Mouse (Mus musculus) heart, embryonic 11.5 days (tissue): ENCODE data around the gene Pofut1. TPM values are rescaled to one million over a fixed set of nuclear protein-coding genes. Genes with fewer than 3 reads are reported as not detected.

ENCODE experiments used
- ATAC-seq: fragments of 200-750 bp; cut with Nextera tagmentation; replicated peaks from 2 replicates; pipeline ENCODE4 v1.8.0; 2017; ENCODE audit warnings: moderate library complexity; ENCODE audit not compliant: insufficient number of reproducible peaks, low FRiP score, low TSS enrichment
- H3K27ac ChIP-seq: fragments of 300-500 bp; sonication (generic); 2 replicates; pipeline ENCODE4 v1.5.1; 2014; ENCODE audit warnings: mild to moderate bottlenecking, low read depth, low read length
- H3K27me3 ChIP-seq: fragments of 300-500 bp; sonication (generic); 2 replicates; pipeline ENCODE4 v1.6.1; 2014; ENCODE audit warnings: mild to moderate bottlenecking, low read length, mixed read lengths; ENCODE audit not compliant: control insufficient read depth, insufficient read depth
- H3K36me3 ChIP-seq: fragments of 300-500 bp; sonication (generic); 2 replicates; pipeline ENCODE4 v1.6.1; 2014; ENCODE audit warnings: mild to moderate bottlenecking, low read length, moderate library complexity, mixed read lengths; ENCODE audit not compliant: control insufficient read depth, insufficient read depth
- H3K4me1 ChIP-seq: fragments of 300-500 bp; sonication (generic); 2 replicates; pipeline ENCODE4 v1.6.1; 2014; ENCODE audit warnings: low read length; ENCODE audit not compliant: control insufficient read depth, insufficient read depth
- H3K4me2 ChIP-seq: fragments of 300-500 bp; sonication (generic); 2 replicates; pipeline ENCODE4 v1.6.1; 2014; ENCODE audit warnings: mild to moderate bottlenecking, moderate library complexity
- H3K4me3 ChIP-seq: fragments of 300-500 bp; sonication (generic); 2 replicates; pipeline ENCODE4 v1.5.1; 2014; ENCODE audit warnings: low read depth, low read length
- H3K9ac ChIP-seq: fragments of 300-500 bp; sonication (generic); 2 replicates; pipeline ENCODE4 v1.6.1; 2014; ENCODE audit warnings: mild to moderate bottlenecking, low read depth, low read length, moderate library complexity
- H3K9me3 ChIP-seq: fragments of 300-500 bp; sonication (generic); replicated peaks from 2 replicates; pipeline ENCODE4 v1.6.1; 2016; ENCODE audit warnings: low read length; ENCODE audit not compliant: control insufficient read depth
- whole genome bisulfite sequencing: fragments of 180-500 bp; shearing (Covaris S2); extraction: QIAGEN DNeasy Blood & Tissue Kit; methylation state at CpG from one replicate; pipeline ENCODE4 v1.1.7; 2014; ENCODE audit not compliant: insufficient replicate concordance; 5-methylcytosine and 5-hydroxymethylcytosine counted together
- polyA plus RNA-seq: library from polyadenylated mRNA; unstranded; fragments of >200 nt; fragmentation: Nextera tagmentation; extraction: Ambion mirVana; gene quantifications from 2 replicates; pipeline ENCODE4 v1.2.1, GENCODE M21; 2014

Gene Pofut1
- polyA plus RNA-seq, 1 experiment from 2014 or later = 5.8 TPM

DNA sequence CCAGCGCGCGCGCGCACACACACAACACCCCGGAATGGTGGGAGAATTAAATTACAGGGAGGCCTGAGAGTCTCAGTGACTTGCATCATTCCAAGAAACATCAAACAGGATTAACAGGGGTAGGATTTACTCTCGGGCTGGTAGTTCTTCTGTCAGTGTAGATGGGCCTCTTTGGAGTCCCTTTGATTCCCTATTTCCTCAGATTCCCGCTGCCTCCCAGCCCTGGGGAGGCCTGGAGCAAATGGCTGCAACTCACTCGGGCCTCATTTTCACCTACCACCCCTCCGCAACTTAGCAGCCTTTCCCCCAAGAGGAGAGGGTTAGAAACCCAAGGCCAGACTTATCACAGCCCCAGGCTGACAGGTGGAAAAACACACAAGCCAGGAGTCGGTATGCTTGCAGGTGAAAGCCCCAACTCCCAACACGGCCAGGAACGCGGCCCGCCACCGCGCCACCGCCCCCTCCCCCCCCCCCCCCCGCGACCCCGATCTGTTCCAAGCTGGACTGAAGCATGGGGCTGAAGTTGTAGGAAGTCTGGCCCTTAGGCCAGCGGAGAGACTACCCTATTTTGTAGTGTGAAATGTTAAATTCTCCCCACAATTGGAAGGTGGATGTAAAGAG lies 1.4 kb upstream of the Pofut1 start:
- Histone ChIP-seq H3K36me3 (peaks cover 2% of the 10 kb centered on the region; the same call in 1 of the 2 replicates), H3K9ac (peak overlapping the region; percentile 99), H3K27ac (peak overlapping the region; percentile 98), H3K27me3 (no peaks in the 10 kb centered on the region), H3K9me3 (no peaks in the 10 kb centered on the region), H3K4me1 (peaks cover 35% of the 10 kb centered on the region), H3K4me3 (peak overlapping the region; percentile 99), H3K4me2 (peak overlapping the region; percentile 97)
- ATAC-seq = no peak
- WGBS = 5% methylated on average over 18 of the region's 22 CpGs

DNA sequence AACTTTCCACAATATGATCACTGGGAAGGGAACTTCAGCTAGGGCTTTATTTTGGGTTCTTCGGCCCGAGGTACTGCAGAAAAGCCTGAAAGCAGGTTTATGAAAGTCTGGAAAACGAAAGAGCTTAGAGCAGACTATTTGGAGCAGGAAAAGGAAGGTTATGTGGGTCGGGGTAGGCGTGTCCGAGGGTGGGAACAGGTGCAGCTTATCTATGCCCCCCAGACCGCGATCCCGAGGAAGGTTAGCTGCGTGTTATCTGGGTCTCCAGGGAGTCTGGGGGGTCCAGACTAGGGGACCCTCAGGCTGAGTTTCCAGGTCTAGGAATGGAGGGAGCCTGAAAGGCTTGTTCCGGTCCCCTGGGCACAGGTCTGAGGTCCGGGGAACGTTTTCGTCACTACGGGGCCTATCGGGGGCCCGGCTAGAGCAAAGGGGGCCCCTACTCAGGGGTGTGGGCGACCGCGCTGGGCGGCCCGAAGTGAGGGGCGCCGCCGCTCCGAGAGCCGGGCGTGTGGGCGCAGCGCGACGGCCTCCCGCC lies 565 bp upstream of the Pofut1 start:
- Histone ChIP-seq H3K9ac (peak overlapping the region; percentile 99), H3K4me2 (peak overlapping the region; percentile 97), H3K4me1 (peaks cover 35% of the 10 kb centered on the region), H3K36me3 (peaks cover 3% of the 10 kb centered on the region; the same call in 1 of the 2 replicates), H3K27me3 (no peaks in the 10 kb centered on the region), H3K27ac (peak overlapping the region; percentile 98), H3K4me3 (peak overlapping the region; percentile 99), H3K9me3 (no peaks in the 10 kb centered on the region)
- under 1% methylated on average over 22 of the region's 33 CpGs for WGBS
- peak; percentile 75 for ATAC-seq

DNA sequence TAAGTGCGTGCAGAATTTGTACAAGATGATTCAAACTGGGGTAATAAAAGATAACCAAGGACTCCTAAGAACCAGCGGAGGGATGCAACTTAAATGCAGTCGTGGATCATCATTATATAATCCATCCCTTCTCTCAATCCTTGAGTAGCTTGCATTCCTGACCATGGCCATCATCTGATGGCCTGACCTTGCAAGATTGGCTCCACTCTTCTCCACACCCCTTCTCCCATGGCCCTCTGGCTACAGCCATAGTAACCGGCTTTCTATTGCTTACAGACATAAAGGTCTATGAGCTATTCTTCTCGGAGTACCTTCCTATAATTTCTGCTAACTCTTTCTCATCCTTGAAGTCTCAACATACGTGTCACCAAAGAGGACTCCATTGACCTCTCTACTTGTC lies 823 bp downstream of the Pofut1 start:
- Histone ChIP-seq H3K27ac (no peak overlapping the region), H3K36me3 (peaks cover 3% of the 10 kb centered on the region; the same call in 1 of the 2 replicates)

DNA sequence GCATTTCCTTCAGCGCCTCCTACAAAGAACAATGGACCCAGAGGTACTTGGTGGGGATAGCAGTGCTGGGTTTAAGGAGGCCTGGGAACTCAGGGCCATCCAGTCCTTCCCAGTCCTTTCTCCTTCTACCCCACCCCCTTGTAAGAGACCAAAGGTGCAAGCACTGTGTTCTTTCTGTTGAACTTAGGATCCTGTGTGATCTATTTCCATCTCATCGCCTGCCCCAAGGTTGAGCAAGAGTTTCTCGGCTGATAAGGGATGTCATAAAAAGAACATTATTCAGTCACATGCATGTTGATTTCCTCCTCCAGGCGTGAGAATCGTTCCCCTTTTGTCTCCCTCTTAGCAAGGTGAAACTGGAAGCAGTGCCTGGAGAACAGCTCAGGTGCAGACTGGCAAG lies 8.4 kb downstream of the Pofut1 start:
- ATAC-seq = no peak
- Histone ChIP-seq H3K9me3 (no peaks in the 10 kb centered on the region), H3K4me3 (no peak overlapping the region), H3K4me1 (no peaks in the 10 kb centered on the region), H3K4me2 (no peak overlapping the region), H3K27ac (no peak overlapping the region), H3K27me3 (no peaks in the 10 kb centered on the region), H3K9ac (no peak overlapping the region), H3K36me3 (peaks cover 13% of the 10 kb centered on the region)
- 88% methylated on average over 5 of the region's 5 CpGs for WGBS

More for the DNA sequence above, 823 bp downstream of the Pofut1 start:
- peaks cover 33% of the 10 kb centered on the region for H3K4me1 ChIP-seq
- WGBS = 68% methylated on average over 6 of the region's 6 CpGs
- H3K4me2 ChIP-seq = peak overlapping the region; percentile 97
- peak overlapping the region; percentile 99 for H3K9ac ChIP-seq
- H3K27me3 ChIP-seq = no peaks in the 10 kb centered on the region
- H3K9me3 ChIP-seq = no peaks in the 10 kb centered on the region
- H3K4me3 ChIP-seq = peak overlapping the region; percentile 99
- no peak for ATAC-seq

DNA sequence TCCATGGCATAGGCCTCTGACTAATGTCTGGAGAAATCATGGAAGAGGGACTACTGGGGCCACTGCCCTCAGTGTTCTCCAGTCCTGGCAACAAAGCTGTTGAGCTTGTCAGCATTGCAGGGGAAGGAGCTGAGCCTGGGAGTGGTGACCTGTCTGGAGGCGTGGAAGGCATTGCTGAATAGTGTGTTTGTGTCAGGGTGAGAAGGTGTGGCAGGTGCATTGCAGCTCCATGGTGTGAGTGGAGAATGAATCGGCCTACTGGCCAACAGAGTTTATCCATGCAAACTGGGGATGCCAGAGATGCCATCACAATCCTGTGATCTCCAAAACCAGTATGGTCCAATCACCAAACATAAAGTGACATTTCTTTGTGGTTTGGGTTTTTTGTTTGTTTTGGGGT lies 15.3 kb downstream of the Pofut1 start:
- Histone ChIP-seq H3K9me3 (no peaks in the 10 kb centered on the region), H3K9ac (no peak overlapping the region), H3K4me1 (peaks cover 17% of the 10 kb centered on the region), H3K36me3 (no peaks in the 10 kb centered on the region), H3K4me3 (no peak overlapping the region), H3K27me3 (no peaks in the 10 kb centered on the region), H3K27ac (no peak overlapping the region), H3K4me2 (no peak overlapping the region)
- WGBS = 91% methylated on average over 2 of the region's 2 CpGs
- no peak for ATAC-seq

DNA sequence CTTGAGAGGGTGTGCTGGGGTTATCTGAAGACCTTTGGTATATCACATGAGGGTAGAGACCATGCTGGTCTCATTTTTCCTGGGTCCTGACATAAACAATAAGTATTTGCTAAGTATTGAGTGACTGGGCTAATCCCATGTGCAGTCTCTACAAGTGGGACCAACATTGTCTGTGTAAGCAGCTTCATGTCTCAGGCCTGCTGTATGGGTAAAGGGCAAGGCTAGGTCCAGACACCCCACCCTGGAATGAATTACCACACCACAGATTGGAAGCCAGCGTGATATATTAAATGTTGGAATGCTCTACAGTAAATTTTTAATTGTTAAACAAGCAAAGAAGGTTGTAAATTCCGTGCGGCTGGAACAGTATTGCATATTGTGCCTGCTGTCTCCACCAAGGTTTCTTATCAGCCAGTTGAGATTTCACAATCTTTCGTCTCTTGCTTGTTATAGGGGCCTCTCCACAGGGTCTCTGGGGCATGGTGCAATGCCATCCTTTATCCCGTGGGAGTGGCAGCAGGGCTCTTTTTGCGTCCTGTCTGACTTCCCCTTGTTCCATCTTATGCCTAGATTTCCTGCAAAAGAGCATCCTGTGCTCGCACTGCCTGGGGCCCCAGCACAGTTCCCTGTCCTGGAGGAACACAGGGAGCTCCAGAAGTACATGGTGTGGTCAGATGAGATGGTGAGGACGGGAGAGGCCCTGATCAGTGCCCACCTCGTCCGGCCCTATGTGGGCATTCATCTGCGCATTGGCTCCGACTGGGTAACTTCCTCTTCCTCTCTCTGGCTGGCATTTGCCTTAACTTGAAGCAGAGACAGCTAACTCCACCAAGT lies 17.9 kb downstream of the Pofut1 start:
- no peak for ATAC-seq
- Histone ChIP-seq H3K27me3 (no peaks in the 10 kb centered on the region), H3K4me2 (no peak overlapping the region; the same call in 1 of the 2 replicates), H3K4me3 (no peak overlapping the region), H3K9me3 (no peaks in the 10 kb centered on the region), H3K27ac (no peak overlapping the region), H3K36me3 (peaks cover 12% of the 10 kb centered on the region), H3K4me1 (peaks cover 17% of the 10 kb centered on the region), H3K9ac (0 out of 2 replicates have a peak overlapping the region, but pooled peaks have one; percentile 22)
- WGBS = 53% methylated on average over 12 of the region's 12 CpGs

DNA sequence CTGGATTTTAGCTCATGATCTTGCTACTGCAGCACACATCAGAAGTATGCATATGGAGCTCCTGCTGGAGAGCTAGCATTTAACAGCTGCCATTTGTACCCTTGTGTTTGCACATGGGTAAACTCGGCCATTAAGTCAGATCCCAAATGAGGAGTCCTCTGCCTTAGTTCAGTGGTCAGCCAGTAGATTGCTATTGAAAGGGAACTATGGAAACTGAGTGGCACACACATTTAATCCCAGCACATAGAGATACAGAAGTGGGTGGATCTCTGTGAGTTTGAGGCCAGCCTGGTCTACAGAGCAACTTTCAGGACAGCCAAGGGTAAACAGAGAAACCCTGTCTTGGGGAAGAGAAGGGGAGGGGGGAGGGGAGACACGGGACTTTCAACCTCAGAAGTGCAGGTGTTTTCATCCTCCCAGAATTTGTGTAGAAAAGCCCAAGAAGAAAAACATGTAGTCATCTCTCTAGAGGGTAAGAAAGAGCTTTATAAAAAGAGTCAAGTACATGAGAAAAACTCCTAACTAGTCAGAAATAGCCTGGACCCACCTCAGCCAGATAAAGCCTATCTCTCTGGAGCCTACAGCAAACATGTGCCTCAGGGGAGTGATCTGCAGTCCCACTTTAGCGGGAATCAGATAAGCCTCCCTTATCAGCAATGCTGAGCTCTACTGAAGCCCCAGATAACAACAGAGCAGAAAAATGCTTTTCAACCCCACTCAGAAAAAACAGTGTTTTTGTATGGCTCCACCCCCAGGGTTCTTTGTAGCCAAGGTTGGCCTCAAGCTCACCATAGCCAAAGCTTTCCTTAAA lies 18.7 kb downstream of the Pofut1 start:
- ATAC-seq = no peak
- Histone ChIP-seq H3K9me3 (no peaks in the 10 kb centered on the region), H3K9ac (no peak overlapping the region), H3K36me3 (peaks cover 12% of the 10 kb centered on the region), H3K4me1 (peaks cover 17% of the 10 kb centered on the region), H3K27me3 (no peaks in the 10 kb centered on the region), H3K4me2 (no peak overlapping the region), H3K27ac (peak overlapping the region; percentile 22; the same call in 1 of the 2 replicates), H3K4me3 (no peak overlapping the region)
- WGBS = 28% methylated on average over 3 of the region's 3 CpGs

DNA sequence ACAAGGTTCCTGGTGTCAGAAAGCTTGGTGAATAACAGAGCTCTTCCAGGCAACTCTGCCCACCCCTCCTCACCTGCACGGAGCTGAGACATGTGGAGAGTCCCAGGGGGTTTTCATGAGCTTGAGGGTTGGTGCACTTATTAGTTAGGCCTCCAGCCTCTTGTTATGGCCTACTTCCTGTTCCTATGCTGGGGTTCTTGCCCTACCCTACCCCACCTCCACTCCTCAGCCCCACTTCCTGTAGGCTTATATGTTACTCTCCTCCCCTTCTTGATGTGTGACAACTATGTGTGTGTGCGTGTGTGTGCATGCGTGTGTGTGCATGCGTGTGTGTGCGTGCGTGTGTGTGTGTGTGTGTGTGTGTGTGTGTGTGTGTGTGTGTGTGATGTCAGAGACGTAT lies 21.7 kb downstream of the Pofut1 start:
- no peak for ATAC-seq
- no peak overlapping the region for H3K27ac ChIP-seq
- no peaks in the 10 kb centered on the region for H3K9me3 ChIP-seq
- no peaks in the 10 kb centered on the region for H3K27me3 ChIP-seq
- H3K4me1 ChIP-seq = peaks cover 17% of the 10 kb centered on the region
- no peak overlapping the region for H3K9ac ChIP-seq
- H3K36me3 ChIP-seq = peaks cover 21% of the 10 kb centered on the region
- no peak overlapping the region for H3K4me3 ChIP-seq
- WGBS = 62% methylated on average over 7 of the region's 7 CpGs
- no peak overlapping the region for H3K4me2 ChIP-seq
